Mouse (Mus musculus) retina, postnatal 1 day (tissue): Measurements from ENCODE around the gene Nit2.

Source experiments
- DNase-seq: peaks from one replicate; pipeline ENCODE4 v3.0.0-alpha.2; 2012

Nit2 gene

GRCm38 (mm10) chr16:57159835-57160234 lies 7.3 kb downstream of the Nit2 start:
- DNase-seq, result no peak

- DNase-seq, result no peak
These were observed 9.4 kb downstream of the Nit2 start for GRCm38 (mm10) chr16:57157728-57158127.

- DNase-seq, result no peak
These were observed 10.1 kb downstream of the Nit2 start for GRCm38 (mm10) chr16:57157076-57157475.

- no peak for DNase-seq
These were observed 11.2 kb downstream of the Nit2 start for GRCm38 (mm10) chr16:57155899-57156298.

GRCm38 (mm10) chr16:57151437-57151836 lies 15.7 kb downstream of the Nit2 start:
- DNase-seq, result no peak

- DNase-seq, result no peak
These were observed 22.4 kb downstream of the Nit2 start for GRCm38 (mm10) chr16:57144741-57145140.

- DNase-seq, result no peak
These were observed 33.5 kb downstream of the Nit2 start for GRCm38 (mm10) chr16:57133611-57134010.

- no peak for DNase-seq
These were observed 34.8 kb downstream of the Nit2 start for GRCm38 (mm10) chr16:57132326-57132725.

- DNase-seq, result no peak
These were observed 35.6 kb downstream of the Nit2 start for GRCm38 (mm10) chr16:57131544-57131943.

GRCm38 (mm10) chr16:57130752-57131400 lies 36.3 kb downstream of the Nit2 start:
- no peak for DNase-seq

- DNase-seq, result no peak
These were observed 39.3 kb downstream of the Nit2 start for GRCm38 (mm10) chr16:57127825-57128224.

- no peak for DNase-seq
These were observed 40.9 kb downstream of the Nit2 start for GRCm38 (mm10) chr16:57126268-57126667.

GRCm38 (mm10) chr16:57122682-57123445 lies 44.3 kb downstream of the Nit2 start:
- DNase-seq, result no peak

GRCm38 (mm10) chr16:57121816-57122415 lies 45.2 kb downstream of the Nit2 start:
- DNase-seq, result no peak

- peak; percentile 98 for DNase-seq
These were observed 46.0 kb downstream of the Nit2 start, which contains the start of gene Tomm70a for GRCm38 (mm10) chr16:57120913-57121815. TSS of gene Tomm70a (plus strand) at chr16:57121703.

- DNase-seq, result no peak
These were observed 49.6 kb downstream of the Nit2 start for GRCm38 (mm10) chr16:57117562-57117961.

GRCm38 (mm10) chr16:57116066-57116465 lies 51.1 kb downstream of the Nit2 start:
- peak; percentile 41 for DNase-seq
